Mouse (Mus musculus) cerebellum, adult 11-12 months (tissue): ENCODE data around the gene Olfr1406.
"Not testable (repeated sequence)": the region's sequence is repeated elsewhere in the genome, so short reads cannot be mapped to it uniquely, and the experiment has no call there.

ENCODE experiments used
- DNase-seq: peaks from one replicate; pipeline ENCODE4 v3.0.0; 2022

Gene Olfr1406

DNA sequence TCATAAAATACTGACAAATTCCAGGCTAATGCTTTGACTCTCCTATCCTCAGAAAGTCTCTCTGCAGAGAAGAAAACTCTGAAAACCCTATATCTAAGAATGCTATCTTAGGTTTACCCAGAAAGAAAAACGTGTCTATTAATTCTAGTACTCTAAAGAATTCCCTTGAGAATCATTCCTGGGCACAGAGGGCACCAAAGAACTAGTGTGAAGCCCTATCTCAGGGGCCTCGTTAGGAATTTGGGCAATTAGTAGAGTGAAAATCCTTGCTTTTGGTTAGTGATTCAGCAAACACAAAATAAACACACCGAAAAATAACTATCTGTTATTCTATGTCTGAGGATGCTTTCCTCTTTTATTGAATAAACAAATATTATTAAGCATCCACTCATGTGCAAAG lies at the start of gene Olfr1406:
Olfr1406 (minus strand) TSS at position 101 of the 400 bp plus-strand sequence.
- DNase-seq, result no peak

DNA sequence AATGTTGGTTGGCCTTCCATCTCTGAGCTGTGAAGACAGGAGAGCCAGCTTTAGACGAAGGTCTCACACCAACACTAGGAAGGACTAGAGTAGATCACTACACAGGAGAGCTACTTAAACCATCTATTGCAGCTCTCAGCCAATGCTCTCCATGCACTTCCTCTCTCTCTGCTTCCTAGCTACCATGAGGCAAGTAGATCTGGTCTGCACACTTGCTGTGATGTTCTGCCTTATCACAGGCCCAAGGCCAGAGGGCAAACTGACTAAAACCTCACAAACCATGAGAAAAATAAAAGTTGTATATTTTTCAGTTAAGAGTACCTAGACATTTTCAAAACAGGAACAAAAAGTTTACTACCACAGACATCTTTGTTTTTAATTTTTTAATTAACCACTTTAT lies 46.6 kb upstream of the Olfr1406 start:
- not testable (repeated sequence) for DNase-seq

DNA sequence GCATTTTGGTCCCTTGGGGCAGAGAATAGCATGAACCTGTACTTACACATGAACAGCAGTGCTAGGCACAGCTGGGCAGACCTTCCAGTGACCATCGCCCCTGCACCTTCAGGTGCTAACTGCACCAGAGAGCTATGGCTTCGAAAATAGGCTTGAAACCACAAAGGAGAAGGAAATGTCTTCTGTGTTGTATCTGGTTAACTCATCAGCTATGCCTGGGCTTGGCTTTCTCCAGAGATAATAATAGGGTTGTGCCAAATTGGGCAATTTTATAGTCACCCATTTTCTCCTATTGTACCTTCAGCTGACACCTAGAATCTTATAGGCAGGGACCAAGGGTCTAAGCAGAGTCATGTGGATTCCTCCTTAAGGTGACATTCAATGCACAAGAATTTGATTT lies 36.6 kb upstream of the Olfr1406 start, which contains the start of gene Fcer1a:
Fcer1a (minus strand) TSS at position 134 of the 400 bp plus-strand sequence.
- no peak for DNase-seq

DNA sequence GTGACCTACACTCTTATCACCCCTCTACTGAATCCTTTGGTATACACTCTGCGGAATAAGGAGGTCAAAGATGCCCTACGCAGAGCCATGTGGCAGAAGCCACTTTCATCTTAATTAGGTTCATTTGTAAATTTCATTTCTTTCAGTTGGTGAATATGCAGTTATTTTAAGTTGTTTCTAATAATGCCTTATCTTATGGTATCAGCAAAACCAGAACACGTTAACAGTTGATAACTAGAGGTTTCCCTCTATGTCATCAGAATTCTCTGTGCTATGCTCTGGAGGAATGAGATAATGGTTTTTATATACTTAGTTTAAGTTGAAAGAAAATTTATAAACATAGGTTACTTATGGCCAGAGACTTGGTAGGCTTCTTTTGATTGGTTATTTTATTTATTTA lies 26.0 kb upstream of the Olfr1406 start:
- no peak for DNase-seq

GRCm38 (mm10) chr1:173212092-173212491 lies 21.7 kb upstream of the Olfr1406 start, which contains the start of gene Olfr1404:
TSS of gene Olfr1404 (plus strand) at chr1:173212392.
- no peak for DNase-seq

GRCm38 (mm10) chr1:173197508-173197907 lies 7.1 kb upstream of the Olfr1406 start, which contains the start of gene Olfr218:
TSS of gene Olfr218 (plus strand) at chr1:173197808.
- DNase-seq, result no peak

- no peak for DNase-seq
Measured at GRCm38 (mm10) chr1:173196359-173196758, 5.9 kb upstream of the Olfr1406 start.

- no peak for DNase-seq
Measured at GRCm38 (mm10) chr1:173192059-173192458, 1.6 kb upstream of the Olfr1406 start.

GRCm38 (mm10) chr1:173174154-173174842 lies 16.1 kb downstream of the Olfr1406 start:
- DNase-seq, result no peak

- no peak for DNase-seq
Measured at GRCm38 (mm10) chr1:173137274-173137673, 53.2 kb downstream of the Olfr1406 start, which contains the start of gene Olfr1408. TSS of gene Olfr1408 (minus strand) at chr1:173137374.
